Mouse (Mus musculus) adrenal gland, postnatal 14 days (tissue): ENCODE results near the gene Mpzl2. TPM values are rescaled to one million over a fixed set of nuclear protein-coding genes. Genes with fewer than 3 reads are reported as not detected.

Source experiments
- DNase-seq: peaks from one replicate; pipeline ENCODE4 v3.0.0; 2021; ENCODE audit warnings: mixed read lengths
- long read RNA-seq, 2 experiments: library from polyadenylated mRNA; stranded (forward); transcript quantifications; one replicate each; pipeline ENCODE4 v2.0.0; 2021
- total RNA-seq: library from RNA; stranded (reverse); gene quantifications from 2 replicates; pipeline ENCODE4 v1.2.3, GENCODE M21; 2021

Mpzl2 gene
- 13.0 and 15.3 TPM in 2 replicates for total RNA-seq
- long read RNA-seq, experiment 1, partial matches to known transcripts: 0 of 3 reads
- long read RNA-seq, experiment 1, other reads (novel, unspliced or antisense): 0 of 3 reads
- long read RNA-seq, experiment 2, transcript Mpzl2-201 (6 exons, 3,107 nt): major isoform, 9 of 18 reads
- long read RNA-seq, experiment 2, partial matches to known transcripts: 0 of 18 reads
- long read RNA-seq, experiment 2, other reads (novel, unspliced or antisense): 9 of 18 reads

DNA sequence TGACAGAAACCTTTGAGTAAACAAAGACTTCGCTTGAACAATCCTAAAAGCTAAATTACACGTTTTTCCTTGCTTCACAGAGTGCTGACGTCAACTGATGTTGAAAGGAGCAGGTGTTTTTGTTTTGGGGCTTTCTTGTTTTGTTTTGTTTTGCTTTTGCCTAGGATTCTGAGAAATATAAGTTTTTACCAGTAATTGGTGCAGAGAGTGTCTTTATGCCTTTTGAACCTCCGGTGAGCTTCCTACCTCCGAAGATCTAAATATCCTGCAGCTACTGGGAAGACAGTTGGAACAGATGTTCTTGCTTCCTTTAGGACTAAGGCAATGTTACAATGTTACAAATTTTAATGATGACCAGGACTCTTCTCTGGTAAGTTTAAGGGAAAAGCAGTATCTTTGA, at the start of gene Mpzl2:
Gene Mpzl2, plus strand, starts transcription at position 301 of the 400 bp plus-strand sequence.
- no peak for DNase-seq

DNA sequence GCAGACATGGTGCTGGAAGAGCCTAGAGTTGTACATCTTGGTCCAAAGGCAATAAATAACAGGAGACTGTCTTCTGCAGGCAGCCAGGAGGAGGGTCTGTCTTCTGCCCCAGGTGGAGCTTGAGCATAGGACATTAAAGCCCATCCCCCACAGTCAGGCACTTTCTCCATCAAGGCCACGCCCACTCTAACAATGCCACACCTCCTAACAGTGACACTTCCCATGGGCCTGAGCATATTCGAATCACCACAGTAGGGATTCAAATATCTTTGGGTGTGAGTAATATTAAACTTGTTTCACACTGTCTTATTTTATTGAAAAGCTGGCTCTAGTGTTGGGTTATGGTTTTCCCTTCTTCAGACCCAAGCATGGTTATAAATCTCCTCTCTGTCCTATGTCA, 47.8 kb upstream of the Mpzl2 start:
- no peak for DNase-seq

GRCm38 (mm10) chr9:44992271-44992670, 47.3 kb upstream of the Mpzl2 start:
- DNase-seq: no peak

DNA sequence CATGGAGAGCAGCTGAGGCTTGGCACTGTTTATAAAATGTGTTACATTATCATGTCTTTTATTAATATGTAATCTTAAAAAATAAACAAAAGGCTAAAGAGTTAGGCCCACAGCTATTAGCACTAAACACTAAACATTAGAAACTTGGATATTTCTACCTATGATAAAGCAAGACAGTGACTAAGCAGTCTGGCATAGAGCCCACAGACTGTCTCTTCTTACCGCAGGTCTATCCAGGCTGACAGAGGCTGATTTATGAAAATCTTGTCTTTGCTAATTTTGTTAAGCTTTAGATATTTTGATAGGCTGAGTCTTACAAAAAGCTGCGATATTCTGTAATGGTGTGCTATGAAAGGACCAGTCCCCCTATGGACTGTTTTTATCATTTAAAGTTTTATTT, 46.3 kb upstream of the Mpzl2 start:
- DNase-seq: no peak

DNA sequence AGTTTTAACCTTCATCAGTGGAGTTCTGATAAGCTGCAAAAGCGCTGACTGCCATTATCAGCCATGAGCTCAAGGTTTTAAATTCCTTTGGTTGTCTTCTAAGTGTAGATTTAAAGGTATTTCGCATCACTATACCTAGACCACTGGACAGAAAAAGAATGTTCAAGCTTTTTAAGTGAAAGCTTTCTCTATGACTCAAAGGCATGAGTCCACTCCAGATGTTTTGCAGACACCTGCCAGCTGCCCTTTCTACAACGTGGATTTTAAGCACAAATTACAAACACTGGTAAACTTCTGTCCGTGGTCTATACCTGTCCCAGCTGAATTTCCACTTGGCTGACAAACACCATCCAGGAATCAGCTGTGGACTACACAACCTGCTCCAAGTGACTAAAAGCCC, 44.6 kb upstream of the Mpzl2 start:
- DNase-seq: no peak

- DNase-seq: no peak
These were observed 43.0 kb upstream of the Mpzl2 start for GRCm38 (mm10) chr9:44996590-44996989.

- no peak for DNase-seq
These were observed 41.5 kb upstream of the Mpzl2 start for GRCm38 (mm10) chr9:44998138-44998537.

DNA sequence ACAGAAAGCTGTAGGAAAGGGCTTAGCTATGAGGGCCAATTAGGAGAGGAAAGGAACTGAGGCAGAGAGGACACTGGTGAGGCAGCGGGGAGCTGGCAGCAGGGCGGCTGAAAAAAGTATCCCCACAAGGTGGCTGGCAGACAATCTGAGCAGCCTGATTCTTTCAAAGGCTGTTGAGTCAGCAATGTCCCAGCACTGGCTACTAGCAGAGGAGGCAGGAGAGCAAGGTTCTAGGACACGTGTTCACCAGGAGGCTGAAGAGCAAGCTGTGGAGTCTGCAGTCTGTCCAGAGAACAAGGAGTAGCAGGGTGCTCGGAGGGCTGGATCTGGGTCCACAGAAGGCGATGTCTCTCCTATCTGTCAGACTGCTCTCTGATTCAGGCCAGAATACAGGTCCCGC, 40.4 kb upstream of the Mpzl2 start:
- no peak for DNase-seq

DNA sequence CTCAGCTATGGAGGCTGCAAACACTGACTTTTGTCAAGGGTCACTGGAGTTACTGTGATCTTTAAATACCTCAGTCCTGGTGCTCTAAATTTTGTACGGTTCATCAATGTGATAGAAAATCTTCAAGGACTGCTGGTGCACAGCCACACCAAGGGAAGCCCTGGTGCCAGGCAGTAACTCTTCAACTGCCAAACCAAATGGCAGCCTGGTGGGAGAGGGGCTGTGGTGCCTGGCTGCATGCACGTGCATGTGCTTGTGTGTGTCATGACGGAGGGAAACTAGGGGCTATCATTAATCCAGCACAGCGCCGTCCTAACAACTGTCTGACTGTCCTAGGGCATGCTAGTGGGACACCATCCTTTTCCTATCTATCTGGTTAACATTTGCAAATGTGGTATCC, 39.8 kb upstream of the Mpzl2 start:
- DNase-seq: no peak

DNA sequence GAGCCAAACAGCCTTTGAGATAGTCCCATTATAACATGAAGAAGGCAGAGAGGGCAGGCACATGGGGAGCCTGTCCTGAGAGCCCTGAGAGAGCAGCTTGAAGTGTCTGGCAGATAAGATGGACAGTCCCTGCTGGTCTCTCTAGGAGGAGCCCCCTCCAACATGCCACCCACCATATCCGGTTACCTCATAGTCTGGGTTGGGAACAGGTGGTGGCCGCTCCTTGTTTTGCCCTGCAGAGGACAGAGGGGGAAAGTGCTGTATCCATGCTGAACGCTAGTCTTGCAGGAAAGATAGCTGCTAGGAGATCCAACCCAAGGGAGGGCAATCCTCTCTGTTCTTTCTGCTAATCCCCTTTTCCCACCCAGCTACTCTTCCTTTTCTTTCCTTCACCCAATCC, 39.4 kb upstream of the Mpzl2 start:
- DNase-seq: no peak

DNA sequence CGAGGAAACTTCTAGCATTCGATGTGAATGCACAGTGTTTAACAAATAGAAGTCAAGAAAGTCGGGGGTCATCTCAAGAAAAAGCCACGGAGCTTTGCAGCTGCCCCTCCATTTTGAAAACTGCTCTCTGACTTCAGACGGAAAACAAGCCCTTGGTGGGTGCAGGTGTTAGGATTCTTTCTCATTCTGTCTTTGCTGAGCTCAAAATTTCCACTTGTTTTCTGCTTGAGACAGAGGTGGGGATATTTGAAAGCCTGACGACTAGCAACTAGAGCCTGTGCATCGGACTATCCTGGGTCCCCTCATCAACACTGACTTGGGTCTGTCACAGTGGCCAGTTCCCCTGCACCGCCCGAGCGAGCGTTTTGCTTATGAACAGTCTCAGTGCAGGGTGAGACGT, 32.2 kb upstream of the Mpzl2 start:
- DNase-seq: no peak

GRCm38 (mm10) chr9:45008342-45008741, 31.3 kb upstream of the Mpzl2 start:
- no peak for DNase-seq

DNA sequence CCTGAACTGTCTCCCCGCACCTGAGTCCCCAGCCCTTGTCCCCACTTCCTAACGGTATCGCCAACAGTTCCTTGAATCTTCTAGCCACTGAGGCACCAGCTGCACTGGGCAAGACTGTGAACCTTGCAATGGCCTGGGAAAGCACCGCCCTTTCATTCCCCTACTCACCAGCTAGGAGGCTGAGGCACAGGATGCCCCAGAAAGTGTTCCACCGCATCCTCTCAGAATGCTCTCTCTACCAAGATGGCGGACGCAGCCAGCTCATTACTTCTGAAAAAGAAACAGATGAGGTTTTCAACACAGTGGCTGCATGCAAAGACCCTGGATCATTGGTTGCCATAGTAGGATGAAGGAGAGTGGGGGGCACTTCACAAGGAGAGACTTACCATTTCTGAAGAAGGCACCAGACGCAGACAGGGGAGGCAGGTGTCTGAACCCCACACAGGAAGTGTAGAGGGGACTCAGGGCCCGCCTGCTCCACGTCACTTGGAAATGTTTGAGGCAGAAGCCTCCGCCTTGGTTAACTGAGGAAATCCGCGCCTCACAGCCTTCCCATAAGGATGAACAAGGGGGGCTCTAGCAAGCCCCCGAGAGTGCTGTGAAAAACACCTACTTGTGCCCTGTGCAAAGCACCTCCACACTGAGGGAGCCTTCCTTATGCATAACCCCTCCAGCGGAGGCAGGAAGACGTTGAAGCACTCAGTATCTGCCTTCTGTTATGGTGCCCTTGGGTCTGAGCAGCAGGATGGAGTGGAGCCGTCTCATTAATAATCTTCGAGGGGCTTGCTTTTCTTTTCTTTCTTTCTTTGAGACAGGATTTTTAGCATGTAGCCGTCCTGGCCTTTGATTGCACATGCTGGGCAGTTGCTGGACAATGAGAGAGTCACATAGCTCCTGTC, 30.2 kb upstream of the Mpzl2 start, which contains the start of gene Cd3e:
Gene Cd3e, minus strand, starts transcription at position 448 of the 899 bp plus-strand sequence.
- DNase-seq: no peak

DNA sequence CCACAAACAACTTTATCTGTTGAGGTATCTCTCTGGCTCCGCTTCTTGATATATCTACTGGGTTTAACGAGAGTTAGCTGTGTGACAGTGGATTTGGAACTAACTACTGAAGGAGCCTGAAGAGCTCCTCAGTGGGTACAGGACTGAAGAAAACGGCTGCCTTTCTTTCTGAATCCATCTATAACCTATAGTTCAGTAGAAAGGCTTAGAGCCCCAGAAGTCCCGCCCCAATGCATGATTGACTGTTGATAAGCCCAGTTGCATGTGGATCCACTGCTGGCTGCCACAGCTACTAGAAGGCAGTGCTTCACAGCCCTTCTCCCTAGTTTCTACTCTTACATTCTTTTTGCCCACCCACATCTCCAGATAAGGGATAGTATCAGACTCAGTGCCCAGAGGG, 29.1 kb upstream of the Mpzl2 start:
- DNase-seq: peak; percentile 28

GRCm38 (mm10) chr9:45011291-45011690, 28.3 kb upstream of the Mpzl2 start:
- DNase-seq: no peak

DNA sequence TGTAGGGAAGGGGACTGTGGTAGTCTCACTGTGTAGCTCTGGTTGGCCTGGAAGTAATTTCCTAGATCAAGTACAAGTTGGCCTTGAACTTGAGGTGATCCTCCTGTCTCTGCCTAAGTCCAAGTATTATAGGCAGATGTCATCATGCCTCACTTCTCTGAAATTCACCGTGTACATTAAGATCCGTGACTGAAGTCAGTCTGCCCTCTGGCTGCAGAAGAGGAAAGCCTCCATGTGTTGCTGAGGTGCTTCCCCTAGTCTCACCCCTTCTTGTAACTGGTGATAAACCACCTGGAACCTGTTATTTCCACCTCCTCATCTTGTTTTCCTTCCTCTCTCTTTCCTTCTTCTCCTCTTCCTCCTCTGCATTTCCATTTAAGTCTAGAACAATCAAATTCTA, 24.7 kb upstream of the Mpzl2 start:
- no peak for DNase-seq

- DNase-seq: no peak
These were observed 23.8 kb upstream of the Mpzl2 start for GRCm38 (mm10) chr9:45015841-45016240.

- DNase-seq: no peak
These were observed 21.6 kb upstream of the Mpzl2 start for GRCm38 (mm10) chr9:45018031-45018430.

DNA sequence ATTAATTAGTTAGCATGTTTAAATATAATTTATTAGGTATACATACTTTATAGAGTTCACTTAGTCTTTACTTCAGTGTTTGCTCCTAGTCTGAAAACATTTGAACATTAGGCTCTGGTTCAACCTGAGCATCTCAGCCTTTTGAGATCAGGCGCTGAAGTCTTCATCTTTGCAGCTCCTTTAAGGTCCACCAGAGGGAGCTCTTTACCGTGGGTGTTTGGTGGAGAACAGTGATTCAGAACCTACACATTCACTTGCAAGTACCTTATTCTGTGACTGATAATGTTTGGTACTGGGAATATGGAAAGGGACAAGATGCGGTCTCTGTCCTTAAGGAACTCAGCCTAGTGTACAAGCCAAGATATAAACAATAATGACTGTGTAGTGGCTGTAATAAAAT, 16.8 kb upstream of the Mpzl2 start:
- DNase-seq: peak; percentile 72

DNA sequence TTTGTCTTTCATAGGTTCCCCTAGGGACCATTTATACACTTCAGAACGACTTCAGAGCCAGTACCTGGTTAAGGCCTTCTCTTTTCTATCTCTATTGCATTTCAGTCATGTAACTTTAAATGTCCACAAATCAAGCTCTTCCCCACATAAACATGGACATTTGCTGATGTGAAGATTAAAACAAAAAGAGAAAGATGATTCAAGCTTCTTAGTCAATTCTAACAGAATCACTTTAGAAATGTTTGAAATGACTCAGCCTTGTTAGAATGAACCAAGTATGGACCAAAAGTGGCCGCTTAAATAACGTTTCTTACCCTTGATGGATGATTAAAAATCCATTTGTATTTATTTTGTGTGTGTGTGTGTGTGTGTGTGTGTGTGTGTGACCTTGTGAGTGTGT, 16.0 kb upstream of the Mpzl2 start:
- DNase-seq: no peak

GRCm38 (mm10) chr9:45024187-45024586, 15.4 kb upstream of the Mpzl2 start:
- DNase-seq: no peak

GRCm38 (mm10) chr9:45027376-45027775, 12.2 kb upstream of the Mpzl2 start:
- no peak for DNase-seq

- no peak for DNase-seq
These were observed 9.3 kb upstream of the Mpzl2 start for GRCm38 (mm10) chr9:45030341-45030740.

- DNase-seq: no peak
These were observed 7.3 kb upstream of the Mpzl2 start for GRCm38 (mm10) chr9:45032261-45032660.
